Mouse (Mus musculus): Measurements from ENCODE around the gene Thumpd3.

The Thumpd3 gene

GRCm38 (mm10) chr6:113046041-113046975 is at the start of gene Thumpd3:
TSS of gene Thumpd3 (plus strand) at chr6:113046225.
- peak; percentile 98 to 99 for DNase-seq

- no peak for DNase-seq
These were observed 46.8 kb upstream of the Thumpd3 start for GRCm38 (mm10) chr6:112999199-112999598.

GRCm38 (mm10) chr6:113000666-113001287 is 45.2 kb upstream of the Thumpd3 start:
- DNase-seq, result peak; percentile 81 to 89

GRCm38 (mm10) chr6:113001719-113002118 is 44.3 kb upstream of the Thumpd3 start:
- DNase-seq, result no peak

GRCm38 (mm10) chr6:113003313-113004111 is 42.5 kb upstream of the Thumpd3 start:
- DNase-seq, result no peak

GRCm38 (mm10) chr6:113006833-113007232 is 39.2 kb upstream of the Thumpd3 start:
- no peak for DNase-seq

GRCm38 (mm10) chr6:113011886-113012285 is 34.1 kb upstream of the Thumpd3 start:
- DNase-seq, result no peak

- DNase-seq, result peak; percentile 13 to 31
These were observed 33.5 kb upstream of the Thumpd3 start for GRCm38 (mm10) chr6:113012495-113012941.

GRCm38 (mm10) chr6:113013550-113013949 is 32.5 kb upstream of the Thumpd3 start:
- DNase-seq, result no peak

- no peak for DNase-seq
These were observed 28.5 kb upstream of the Thumpd3 start for GRCm38 (mm10) chr6:113017500-113018047.

GRCm38 (mm10) chr6:113018139-113018538 is 27.9 kb upstream of the Thumpd3 start:
- DNase-seq, result no peak

- no peak for DNase-seq
These were observed 21.2 kb upstream of the Thumpd3 start for GRCm38 (mm10) chr6:113024866-113025265.

GRCm38 (mm10) chr6:113025774-113026173 is 20.3 kb upstream of the Thumpd3 start:
- DNase-seq, result no peak

- no peak for DNase-seq
These were observed 18.6 kb upstream of the Thumpd3 start for GRCm38 (mm10) chr6:113027446-113027845.

GRCm38 (mm10) chr6:113029006-113029405 is 17.0 kb upstream of the Thumpd3 start:
- DNase-seq, result no peak

- no peak for DNase-seq
These were observed 15.5 kb upstream of the Thumpd3 start for GRCm38 (mm10) chr6:113030553-113030952.

- no peak for DNase-seq
These were observed 14.9 kb upstream of the Thumpd3 start for GRCm38 (mm10) chr6:113030970-113031660.

GRCm38 (mm10) chr6:113032121-113032520 is 13.9 kb upstream of the Thumpd3 start:
- no peak for DNase-seq

GRCm38 (mm10) chr6:113033185-113033584 is 12.8 kb upstream of the Thumpd3 start:
- no peak for DNase-seq

GRCm38 (mm10) chr6:113034466-113034865 is 11.6 kb upstream of the Thumpd3 start:
- no peak for DNase-seq

GRCm38 (mm10) chr6:113036463-113037175 is 9.4 kb upstream of the Thumpd3 start:
- DNase-seq, result no peak

Data from lung, postnatal 4 days (tissue).